Comparison of ENCODE assay signal across 26 mouse cellular contexts in the genomic region with DNA sequence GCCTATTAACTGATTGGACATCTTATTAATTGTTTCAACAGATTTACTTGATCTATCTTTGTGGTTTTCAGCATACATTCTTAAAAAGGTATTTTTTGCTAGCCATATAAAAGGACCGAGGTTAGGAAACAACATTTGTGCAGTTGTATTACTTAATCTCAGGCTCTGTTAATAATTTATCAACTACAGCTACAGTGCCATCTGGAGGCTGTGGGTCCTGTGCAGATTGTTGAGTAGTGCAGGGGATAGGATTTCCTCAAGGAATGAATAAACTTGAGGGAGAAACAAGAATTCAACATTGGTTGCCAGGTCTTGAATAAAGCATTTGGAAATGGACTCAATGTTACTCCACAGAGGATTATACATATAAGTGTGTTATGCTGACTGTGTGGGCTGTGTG. TPM values are rescaled to one million over a fixed set of nuclear protein-coding genes. Genes with fewer than 3 reads are reported as not detected.
A peak's percentile ranks its signal among the peaks of the same experiment; 100 is the strongest.
DNase-seq lines count a peak whose midpoint lies in the region; ATAC-seq and TF ChIP-seq lines count a peak whose summit lies in the region.
"Had no signal": no experiment of that assay in that cellular context is flagged by ENCODE, and none has a peak within 500 bp of the region (broad histone marks: within the 10 kb centered on the region; RNA-seq: fewer than 3 reads in every experiment).

No protein-coding gene starts in this region.

- DNase-seq in kidney, adult 2 months: peak; percentile 8
- DNase-seq in kidney, adult 11 months: no peak
- DNase-seq in liver, postnatal 0 days: no peak
- DNase-seq in liver (no peak), 416B (ENCODE audit: low read depth) (peak; percentile 27)
- DNase-seq in fibroblast of lung, adult 2 months (ENCODE audit: low read depth): peak; percentile 53
- DNase-seq in left cerebral cortex, postnatal 36 days (ENCODE audit: low spot score in 2 of 2): no peak
- DNase-seq: adrenal gland, adult 8-10 months; cerebellum, adult 9-10 months; gastrocnemius, postnatal 25 days; midbrain, embryonic 14.5 days; right cerebral cortex, postnatal 14 days; spleen, adult 18-20 months; thymus, adult 18-20 months had no signal

- no peak overlapping the region for H3K4me2 ChIP-seq in liver, postnatal 0 days (ENCODE audit: low read depth, low read length)
- H3K4me2 ChIP-seq: embryonic facial prominence, embryonic 12.5 days; hindbrain, embryonic 12.5 days; limb, embryonic 13.5 days; neural tube, embryonic 15.5 days had no signal

- ATAC-seq in liver, postnatal 0 days: no peak
- ATAC-seq: forebrain, embryonic 14.5 days; inflammation-experienced regulatory T-cells, adult 6 months had no signal

- WGBS in kidney, adult 2 months: 33% methylated on average over 1 of the region's 1 CpGs
- WGBS in liver, postnatal 0 days (ENCODE audit: insufficient replicate concordance): 58% methylated on average over 1 of the region's 1 CpGs

- no peaks in the 10 kb centered on the region for H3K9me3 ChIP-seq in liver, postnatal 0 days (ENCODE audit: low read length)
- H3K9me3 ChIP-seq: embryonic facial prominence, embryonic 12.5 days; heart, embryonic 10.5 days; hindbrain, embryonic 12.5 days; limb, embryonic 13.5 days; neural tube, embryonic 15.5 days had no signal

- no peaks in the 10 kb centered on the region for H3K36me3 ChIP-seq in kidney, adult 2 months (ENCODE audit: control insufficient read depth, insufficient read depth, low read length)
- no peaks in the 10 kb centered on the region for H3K36me3 ChIP-seq in liver, postnatal 0 days (replicated peaks; ENCODE audit: insufficient read depth, low read length)
- H3K36me3 ChIP-seq: embryonic facial prominence, embryonic 12.5 days; heart, embryonic 10.5 days; hindbrain, embryonic 12.5 days; limb, embryonic 13.5 days; neural tube, embryonic 15.5 days had no signal

- H3K4me3 ChIP-seq in kidney, adult 2 months (ENCODE audit: insufficient read depth, low read depth, low read length): no peak overlapping the region
- no peak overlapping the region for H3K4me3 ChIP-seq in liver, postnatal 0 days (ENCODE audit: low read depth, low read length)
- H3K4me3 ChIP-seq: embryonic facial prominence, embryonic 12.5 days; erythroblast, embryonic 14.5 days; heart, embryonic 10.5 days; hindbrain, embryonic 12.5 days; limb, embryonic 13.5 days; megakaryocyte, embryonic 14.5 days; neural tube, embryonic 15.5 days had no signal

- no peak for TF ChIP-seq POLR2A in kidney, adult 2 months (IDR thresholded peaks at IDR 0.05; ENCODE audit: low read depth, low read length)

- H3K4me1 ChIP-seq in kidney, adult 2 months (ENCODE audit: control insufficient read depth, insufficient read depth, low read length): no peaks in the 10 kb centered on the region
- H3K4me1 ChIP-seq in liver, postnatal 0 days (ENCODE audit: insufficient read depth): no peaks in the 10 kb centered on the region
- H3K4me1 ChIP-seq: embryonic facial prominence, embryonic 12.5 days; heart, embryonic 10.5 days; hindbrain, embryonic 12.5 days; limb, embryonic 13.5 days; megakaryocyte, embryonic 14.5 days; neural tube, embryonic 15.5 days had no signal

- H3K27ac ChIP-seq in kidney, adult 2 months (ENCODE audit: insufficient read depth, low read depth, low read length): no peak overlapping the region
- no peak overlapping the region for H3K27ac ChIP-seq in liver, postnatal 0 days (ENCODE audit: low read depth)
- H3K27ac ChIP-seq: embryonic facial prominence, embryonic 12.5 days; heart, embryonic 10.5 days; hindbrain, embryonic 12.5 days; limb, embryonic 13.5 days; neural tube, embryonic 15.5 days had no signal

- no peak overlapping the region for H3K9ac ChIP-seq in liver, postnatal 0 days (replicated peaks)
- H3K9ac ChIP-seq: embryonic facial prominence, embryonic 12.5 days; hindbrain, embryonic 12.5 days; limb, embryonic 13.5 days; neural tube, embryonic 15.5 days had no signal

- no peaks in the 10 kb centered on the region for H3K27me3 ChIP-seq in kidney, adult 2 months (replicated peaks; ENCODE audit: control insufficient read depth, insufficient read depth, low read length)
- H3K27me3 ChIP-seq in liver, postnatal 0 days (ENCODE audit: insufficient read depth, low read length): no peaks in the 10 kb centered on the region
- H3K27me3 ChIP-seq: embryonic facial prominence, embryonic 12.5 days; hindbrain, embryonic 12.5 days; limb, embryonic 13.5 days; megakaryocyte, embryonic 14.5 days; neural tube, embryonic 15.5 days had no signal

- intact Hi-C loops in left cerebral cortex, postnatal 36 days (cut with DNase I): no loop called here

- TF ChIP-seq CTCF in kidney, adult 2 months (conservative IDR thresholded peaks at IDR 0.05; ENCODE audit: insufficient read depth, insufficient read length, low read depth, low read length): no peak; the same call in 1 of the 2 replicates
- TF ChIP-seq CTCF in liver, postnatal 0 days (IDR thresholded peaks at IDR 0.05; ENCODE audit: low read depth): peak; percentile 31

- TF ChIP-seq EP300 in liver, postnatal 0 days (IDR thresholded peaks at IDR 0.05; ENCODE audit: low read depth): no peak

RNA-seq across cellular contexts. Expression of a gene that starts 53.9 kb away (rescaled TPM):
- polyA plus RNA-seq in kidney, adult 2 months (2012; rRNA removed): 0.05 TPM in 1 of 2 replicates, not detected in the other
- polyA plus RNA-seq in liver, postnatal 0 days (2015; fragmentation: Nextera tagmentation; extraction: Ambion mirVana): 3.2 and 3.5 TPM in 2 replicates
- not detected for total RNA-seq in left cerebral cortex, postnatal 36 days (2021)
- total RNA-seq: gastrocnemius, postnatal 25 days; layer of hippocampus, postnatal 25 days; left cerebral cortex, postnatal 10 days had no signal
- polyA plus RNA-seq: cortical plate, adult 2 months; erythroblast, embryonic 14.5 days; hindbrain, embryonic 12.5 days had no signal

Comparison
In these comparisons a context has a peak if more than half of its experiments do, and no peak if none do; other contexts are left out.
1. DNase-seq: peak in kidney, adult 2 months (single experiment), 416B (single experiment) and fibroblast of lung, adult 2 months (single experiment); none in kidney, adult 11 months (single experiment), liver, postnatal 0 days (single experiment), liver (single experiment) and left cerebral cortex, postnatal 36 days (0 of 2).